Mouse (Mus musculus): ENCODE data around the gene Nap1l3. TPM values are rescaled to one million over a fixed set of nuclear protein-coding genes. Genes with fewer than 3 reads are reported as not detected.

Nap1l3 gene
- polyA plus RNA-seq (2012; rRNA removed), result 3.4 and 3.8 TPM in 2 replicates

GRCm38 (mm10) chrX:122396781-122397581, at the start of gene Nap1l3:
Gene Nap1l3, minus strand, starts transcription at chrX:122397401.

Data from ovary, adult 2 months (tissue).